Mouse (Mus musculus) midbrain, embryonic 15.5 days (tissue): ENCODE data around the gene Prn. TPM values are rescaled to one million over a fixed set of nuclear protein-coding genes. Genes with fewer than 3 reads are reported as not detected.

Experiments used
- ATAC-seq: fragments of 200-750 bp; cut with Nextera tagmentation; replicated peaks from 2 replicates; pipeline ENCODE4 v1.8.0; 2017; ENCODE audit warnings: moderate TSS enrichment
- H3K27ac ChIP-seq: fragments of 300-500 bp; sonication (generic); 2 replicates; pipeline ENCODE4 v1.5.1; 2015; ENCODE audit warnings: mild to moderate bottlenecking, inconsistent platforms
- H3K27me3 ChIP-seq: fragments of 300-500 bp; sonication (generic); replicated peaks from 2 replicates; pipeline ENCODE4 v1.6.1; 2015; ENCODE audit warnings: inconsistent platforms
- H3K36me3 ChIP-seq: fragments of 300-500 bp; sonication (generic); replicated peaks from 2 replicates; pipeline ENCODE4 v1.6.1; 2015; ENCODE audit warnings: inconsistent platforms
- H3K4me1 ChIP-seq: fragments of 300-500 bp; sonication (generic); 2 replicates; pipeline ENCODE4 v1.6.1; 2015; ENCODE audit warnings: inconsistent platforms
- H3K4me2 ChIP-seq: fragments of 300-500 bp; sonication (generic); 2 replicates; pipeline ENCODE4 v1.6.1; 2015; ENCODE audit warnings: inconsistent platforms, mild to moderate bottlenecking, moderate library complexity
- H3K4me3 ChIP-seq: fragments of 300-500 bp; sonication (generic); 2 replicates; pipeline ENCODE4 v1.5.1; 2015; ENCODE audit warnings: mild to moderate bottlenecking, inconsistent platforms
- H3K9ac ChIP-seq: fragments of 300-500 bp; sonication (generic); 2 replicates; pipeline ENCODE4 v1.6.1; 2015; ENCODE audit warnings: mild to moderate bottlenecking, inconsistent platforms
- H3K9me3 ChIP-seq: fragments of 300-500 bp; sonication (generic); 2 replicates; pipeline ENCODE4 v1.6.1; 2016; ENCODE audit warnings: inconsistent platforms
- WGBS: fragments of 180-500 bp; shearing (Covaris S2); methylation state at CpG from one replicate; pipeline ENCODE4 v1.1.7; 2015; ENCODE audit warnings: mixed read lengths; 5-methylcytosine and 5-hydroxymethylcytosine counted together
- polyA plus RNA-seq: library from polyadenylated mRNA; unstranded; fragments of >200 nt; fragmentation: Nextera tagmentation; extraction: Ambion mirVana; gene quantifications from 2 replicates; pipeline ENCODE4 v1.2.1, GENCODE M21; 2015

The Prn gene
- polyA plus RNA-seq, result not detected in 2 replicates

DNA sequence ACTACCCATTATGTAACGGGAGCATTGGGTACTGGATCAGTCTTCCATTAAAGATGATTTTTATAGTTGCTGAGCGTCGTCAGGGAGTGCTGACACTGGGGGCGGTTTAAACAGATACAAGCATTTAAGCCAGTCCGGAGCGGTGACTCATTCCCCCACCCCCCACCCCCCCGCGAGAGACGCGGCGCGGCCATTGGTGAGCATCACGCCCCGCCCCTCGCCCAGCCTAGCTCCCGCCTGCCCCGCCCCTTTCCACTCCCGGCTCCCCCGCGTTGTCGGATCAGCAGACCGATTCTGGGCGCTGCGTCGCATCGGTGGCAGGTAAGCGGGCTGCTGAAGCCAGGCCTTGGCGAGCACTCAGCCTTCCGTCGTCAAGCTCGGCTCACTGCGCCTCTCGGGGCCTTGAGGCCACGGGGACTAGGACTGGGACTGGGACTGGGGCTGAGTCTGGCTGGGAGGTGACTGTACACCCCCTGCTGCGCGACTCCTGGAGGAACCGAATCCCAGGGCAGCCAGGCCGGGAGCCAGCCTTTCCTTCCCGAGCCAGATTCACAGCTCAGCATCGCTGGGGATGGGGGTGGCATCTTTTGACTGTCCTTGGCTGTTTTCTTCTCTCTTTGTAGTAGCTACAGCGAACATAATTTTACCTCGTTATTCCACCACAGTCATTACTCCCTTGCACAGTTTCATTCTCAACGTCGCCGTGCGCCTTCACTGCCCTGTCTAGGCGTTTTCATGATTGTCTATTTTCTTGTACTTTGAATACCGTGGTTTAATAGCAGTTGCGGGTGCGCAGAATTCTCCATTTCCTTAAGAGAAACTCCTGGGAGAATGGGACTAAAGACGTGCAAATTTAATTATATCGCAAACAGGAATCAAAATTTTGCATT lies at the start of gene Prn, which contains the start of gene Prnp:
Gene Prn (plus strand): TSS at position 275 of the 890 bp plus-strand sequence.
Gene Prnp (plus strand): TSS at position 246 of the 890 bp plus-strand sequence.
- peak; percentile 95 for ATAC-seq
- Histone ChIP-seq H3K4me3 (peak within 1 kb of the TSS; percentile 75), H3K27ac (peak within 1 kb of the TSS; percentile 96), H3K9ac (peak within 1 kb of the TSS; percentile 90), H3K36me3 (no peaks in the 10 kb centered on the region), H3K4me1 (peaks cover 39% of the 10 kb centered on the region), H3K9me3 (no peaks in the 10 kb centered on the region), H3K4me2 (peak within 1 kb of the TSS; percentile 57), H3K27me3 (no peaks in the 10 kb centered on the region)
- WGBS, result 2% methylated on average over 52 of the region's 52 CpGs

DNA sequence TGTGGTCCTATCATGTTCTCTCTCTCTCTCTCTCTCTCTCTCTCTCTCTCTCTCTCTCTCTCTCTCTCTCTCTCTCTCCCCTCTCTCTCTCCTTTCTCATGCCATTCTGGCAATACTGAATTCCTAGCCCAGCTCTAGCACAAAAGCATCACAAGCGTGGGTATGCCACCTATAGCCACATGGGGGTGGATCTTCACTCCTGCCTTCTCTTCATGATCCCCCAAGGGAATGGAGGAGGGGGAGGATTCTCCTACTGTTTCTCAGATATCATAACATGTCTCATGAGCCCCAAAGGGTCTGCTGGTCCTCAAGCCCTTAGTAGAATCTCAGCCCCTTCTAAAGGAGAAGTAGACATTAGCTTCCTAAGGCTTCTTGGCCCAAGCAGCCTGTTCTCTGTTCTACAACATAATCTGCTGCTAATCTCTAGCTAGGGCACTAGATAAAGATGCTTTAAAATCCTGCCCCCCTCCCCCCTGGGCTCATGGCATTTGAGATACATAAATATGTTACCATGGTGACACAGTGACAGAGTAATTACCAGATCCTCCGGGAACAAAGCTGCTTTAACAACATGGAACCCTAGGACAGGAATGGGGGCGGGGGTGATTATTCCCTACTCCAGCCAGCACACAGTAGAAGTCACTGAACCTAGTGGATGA lies 47.0 kb upstream of the Prn start:
- Histone ChIP-seq H3K4me3 (no peak overlapping the region), H3K4me1 (peaks cover 5% of the 10 kb centered on the region; the same call in 1 of the 2 replicates), H3K36me3 (no peaks in the 10 kb centered on the region), H3K27ac (peak overlapping the region; percentile 54; the same call in 1 of the 2 replicates), H3K4me2 (no peak overlapping the region), H3K9me3 (no peaks in the 10 kb centered on the region), H3K27me3 (no peaks in the 10 kb centered on the region), H3K9ac (no peak overlapping the region)
- peak; percentile 83 for ATAC-seq
- WGBS, result 25% methylated on average over 3 of the region's 3 CpGs

DNA sequence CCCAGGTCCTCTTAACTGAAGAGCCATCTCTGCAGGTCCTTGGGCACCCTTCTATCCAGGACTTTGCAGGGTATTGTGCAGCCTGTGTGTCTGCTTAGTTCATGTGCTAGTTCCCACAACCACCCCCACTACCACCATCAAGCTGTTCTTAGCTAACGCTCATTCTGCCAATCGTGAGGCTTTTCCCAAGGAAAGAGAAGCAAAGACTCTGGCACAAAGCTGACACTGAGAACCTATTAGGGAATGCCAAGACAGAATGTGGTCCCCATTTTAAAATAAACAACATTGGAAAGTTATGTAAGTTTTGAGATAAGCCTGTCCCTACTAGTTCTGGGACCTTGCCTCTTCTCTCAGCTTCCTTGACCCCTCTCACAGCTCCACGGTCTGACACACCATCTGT lies 46.3 kb upstream of the Prn start:
- Histone ChIP-seq H3K9me3 (no peaks in the 10 kb centered on the region), H3K4me3 (no peak overlapping the region), H3K4me2 (no peak overlapping the region), H3K27me3 (no peaks in the 10 kb centered on the region), H3K4me1 (peaks cover 5% of the 10 kb centered on the region; the same call in 1 of the 2 replicates), H3K27ac (no peak overlapping the region), H3K9ac (no peak overlapping the region), H3K36me3 (no peaks in the 10 kb centered on the region)
- ATAC-seq, result 0 out of 2 replicates have a peak, but pooled peaks have one; percentile 14
- WGBS, result 88% methylated on average over 3 of the region's 3 CpGs

DNA sequence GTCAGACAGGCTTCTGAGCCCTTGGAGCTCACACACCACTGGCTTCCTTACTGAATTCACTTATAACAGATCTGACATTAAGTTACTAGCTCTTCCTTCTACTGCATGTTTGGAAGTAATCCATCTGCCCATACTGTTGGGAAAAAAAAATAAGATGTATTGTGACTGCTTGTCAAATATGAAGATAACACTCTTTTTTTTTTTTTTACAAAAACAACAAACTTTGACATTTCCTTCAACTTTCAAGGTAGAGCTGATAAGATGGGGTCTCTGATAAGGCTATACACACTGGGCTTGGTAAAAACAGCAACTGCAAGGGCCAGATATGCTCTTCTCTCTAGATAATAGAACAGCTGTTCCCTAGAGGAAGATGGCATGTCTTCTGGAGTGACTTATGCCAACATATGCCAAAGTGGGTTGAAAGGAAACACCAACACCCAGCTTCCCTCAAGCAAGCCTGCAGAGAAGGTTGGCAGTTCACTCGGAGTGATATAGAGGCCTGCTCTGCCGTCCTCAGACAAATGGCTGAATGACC lies 45.4 kb upstream of the Prn start:
- Histone ChIP-seq H3K9me3 (no peaks in the 10 kb centered on the region), H3K27me3 (no peaks in the 10 kb centered on the region), H3K4me2 (no peak overlapping the region), H3K4me3 (no peak overlapping the region), H3K27ac (no peak overlapping the region), H3K9ac (no peak overlapping the region), H3K4me1 (peaks cover 5% of the 10 kb centered on the region; the same call in 1 of the 2 replicates), H3K36me3 (no peaks in the 10 kb centered on the region)
- 89% methylated on average over 2 of the region's 2 CpGs for WGBS
- ATAC-seq, result no peak

DNA sequence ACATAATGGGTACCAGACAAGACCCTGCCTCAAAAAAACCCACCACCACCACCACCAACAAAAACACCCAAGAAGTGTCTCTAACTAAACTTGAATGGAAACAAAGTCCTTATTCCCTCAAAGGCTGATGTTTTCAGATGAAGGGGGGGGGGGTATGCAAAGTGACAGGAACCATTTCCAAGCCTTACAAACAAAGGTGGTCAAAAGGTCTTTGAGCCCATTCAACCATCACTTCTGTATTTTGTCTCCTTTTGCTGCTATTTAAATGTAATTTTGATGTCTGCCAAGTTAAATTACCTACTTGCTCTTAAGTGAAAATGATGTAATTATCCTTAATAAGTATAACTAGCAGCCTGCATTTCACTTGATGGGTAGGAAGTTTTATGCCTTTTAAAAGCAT lies 43.1 kb upstream of the Prn start:
- Histone ChIP-seq H3K4me2 (no peak overlapping the region), H3K9me3 (no peaks in the 10 kb centered on the region), H3K27me3 (no peaks in the 10 kb centered on the region), H3K9ac (no peak overlapping the region), H3K4me3 (no peak overlapping the region), H3K27ac (no peak overlapping the region), H3K4me1 (peaks cover 5% of the 10 kb centered on the region; the same call in 1 of the 2 replicates), H3K36me3 (no peaks in the 10 kb centered on the region)
- no peak for ATAC-seq

DNA sequence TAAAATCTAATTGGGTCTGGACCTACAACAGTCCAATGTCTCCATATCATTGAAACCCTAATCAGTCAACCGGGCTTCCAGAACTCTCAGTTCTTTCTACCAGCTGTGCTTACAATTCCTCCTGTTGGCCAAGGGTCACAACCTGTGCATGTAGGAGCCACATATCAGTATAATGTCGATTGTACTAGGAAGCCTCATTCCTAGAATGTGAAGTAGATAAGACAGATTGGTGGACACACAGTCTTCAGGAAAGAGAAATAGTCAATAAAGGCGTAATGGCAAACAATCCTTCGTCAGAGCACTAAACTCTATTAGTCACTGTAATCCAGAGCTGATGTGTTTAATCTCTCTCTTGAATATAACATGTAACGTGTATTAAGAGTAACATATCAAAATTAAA lies 40.8 kb upstream of the Prn start:
- Histone ChIP-seq H3K9ac (no peak overlapping the region), H3K9me3 (no peaks in the 10 kb centered on the region), H3K4me1 (no peaks in the 10 kb centered on the region), H3K27ac (no peak overlapping the region), H3K36me3 (no peaks in the 10 kb centered on the region), H3K4me3 (no peak overlapping the region), H3K4me2 (no peak overlapping the region), H3K27me3 (no peaks in the 10 kb centered on the region)
- no peak for ATAC-seq
- WGBS, result 89% methylated on average over 5 of the region's 5 CpGs

DNA sequence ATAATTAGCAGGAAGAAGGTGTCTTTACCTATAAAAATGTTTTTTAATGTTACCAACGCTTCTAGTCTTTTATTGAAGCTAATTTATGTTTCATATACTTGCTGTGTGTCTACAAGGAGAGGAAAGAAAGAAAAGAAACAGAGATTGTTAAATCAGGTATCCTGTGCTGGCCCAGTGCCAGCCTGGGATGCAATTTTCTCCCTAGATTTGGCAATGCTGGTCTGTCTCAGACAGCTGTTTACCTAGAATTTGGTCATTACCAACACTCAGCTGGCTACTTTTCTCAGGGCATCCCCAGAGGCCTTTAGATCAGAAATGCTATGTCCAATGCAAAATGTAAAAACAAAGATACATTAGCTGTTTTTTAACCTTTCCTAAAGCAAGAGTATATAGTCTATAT lies 36.4 kb upstream of the Prn start:
- H3K27me3 ChIP-seq, result no peaks in the 10 kb centered on the region
- H3K27ac ChIP-seq, result no peak overlapping the region
- no peak overlapping the region for H3K4me3 ChIP-seq
- H3K36me3 ChIP-seq, result no peaks in the 10 kb centered on the region
- 79% methylated on average over 1 of the region's 1 CpGs for WGBS
- no peaks in the 10 kb centered on the region for H3K9me3 ChIP-seq
- ATAC-seq, result no peak
- no peak overlapping the region for H3K9ac ChIP-seq
- H3K4me1 ChIP-seq, result no peaks in the 10 kb centered on the region
- no peak overlapping the region for H3K4me2 ChIP-seq

DNA sequence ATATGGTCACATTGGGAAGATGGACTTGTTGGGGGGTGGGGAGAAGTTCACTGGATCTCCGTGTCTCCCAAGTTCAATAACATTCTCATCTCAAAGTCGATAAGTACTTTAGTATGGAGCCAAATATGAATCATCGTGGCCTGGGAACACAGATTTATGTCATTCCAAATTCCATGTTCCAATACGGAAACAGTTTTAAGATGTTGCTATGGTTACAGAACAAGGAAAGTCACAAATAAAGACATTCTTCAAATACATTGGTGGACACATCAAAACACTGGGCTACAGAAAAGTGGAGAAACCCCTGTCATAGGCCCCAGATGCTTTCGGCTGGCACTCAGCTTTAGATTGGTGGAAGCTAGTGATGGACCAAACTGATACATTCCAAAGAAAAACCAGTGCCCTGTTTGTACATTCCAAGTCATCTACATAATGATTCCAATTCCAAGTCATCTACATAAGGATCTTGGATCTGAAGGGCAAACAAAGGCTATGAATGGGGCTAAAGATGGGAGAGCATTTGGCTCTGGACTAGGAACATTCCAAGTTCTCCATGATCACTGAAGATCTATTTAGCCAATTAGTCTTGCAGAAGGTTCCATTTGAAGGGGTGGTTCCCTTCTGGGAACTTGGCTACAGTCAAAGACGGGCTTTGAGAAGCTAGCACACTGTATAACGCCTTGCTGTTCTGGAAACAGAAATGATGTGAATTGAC lies 33.0 kb upstream of the Prn start:
- Histone ChIP-seq H3K27ac (no peak overlapping the region), H3K27me3 (no peaks in the 10 kb centered on the region), H3K9ac (no peak overlapping the region), H3K4me1 (no peaks in the 10 kb centered on the region), H3K4me2 (no peak overlapping the region), H3K9me3 (no peaks in the 10 kb centered on the region), H3K4me3 (no peak overlapping the region), H3K36me3 (no peaks in the 10 kb centered on the region)
- 91% methylated on average over 7 of the region's 7 CpGs for WGBS
- ATAC-seq, result no peak

DNA sequence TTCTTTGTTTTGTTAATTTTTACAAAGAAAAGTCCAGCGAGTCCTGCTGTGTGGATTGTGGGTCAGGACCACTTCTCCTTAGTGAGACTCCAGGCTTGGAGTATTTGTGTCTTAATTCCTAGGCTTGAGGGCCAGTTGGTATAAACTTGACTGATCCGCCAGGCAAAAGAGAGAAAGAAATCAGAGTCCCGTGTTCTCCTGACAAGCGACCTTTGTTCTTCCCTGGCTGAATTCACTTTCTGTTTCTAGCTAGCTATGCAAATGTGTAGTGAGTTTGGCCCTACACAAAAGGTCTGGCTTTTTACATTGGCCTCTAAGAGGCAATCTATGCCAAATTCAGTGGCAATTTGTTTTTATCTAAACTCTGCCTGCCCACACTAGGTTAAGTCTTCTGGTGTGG lies 28.0 kb upstream of the Prn start:
- peaks cover 3% of the 10 kb centered on the region; the same call in 1 of the 2 replicates for H3K4me1 ChIP-seq
- no peak overlapping the region for H3K4me2 ChIP-seq
- no peaks in the 10 kb centered on the region for H3K27me3 ChIP-seq
- no peak overlapping the region for H3K27ac ChIP-seq
- H3K9ac ChIP-seq, result no peak overlapping the region
- 55% methylated on average over 4 of the region's 4 CpGs for WGBS
- no peak for ATAC-seq
- no peak overlapping the region for H3K4me3 ChIP-seq
- H3K36me3 ChIP-seq, result no peaks in the 10 kb centered on the region
- H3K9me3 ChIP-seq, result no peaks in the 10 kb centered on the region

DNA sequence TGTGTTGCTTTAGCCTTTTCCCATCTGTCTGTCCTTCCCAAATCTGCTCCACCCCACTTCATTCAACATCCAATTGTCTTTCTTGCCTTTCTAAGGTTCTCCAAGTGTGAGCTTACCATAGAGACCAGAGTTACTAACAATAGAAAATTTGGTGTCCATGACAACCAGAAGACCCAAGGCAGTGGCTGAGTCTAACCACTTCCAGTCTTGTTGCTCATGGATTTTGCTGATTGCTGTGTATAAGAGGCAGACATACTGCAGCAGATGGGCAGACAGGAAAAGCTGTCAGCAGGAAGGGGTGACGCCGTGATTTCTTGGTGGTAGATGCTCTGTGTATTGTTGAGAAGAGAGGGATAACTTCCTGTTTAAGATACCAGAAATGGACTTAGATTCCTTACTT lies 26.6 kb upstream of the Prn start:
- H3K4me1 ChIP-seq, result peaks cover 3% of the 10 kb centered on the region; the same call in 1 of the 2 replicates
- no peak overlapping the region for H3K27ac ChIP-seq
- H3K9ac ChIP-seq, result no peak overlapping the region
- H3K4me2 ChIP-seq, result no peak overlapping the region
- 68% methylated on average over 2 of the region's 2 CpGs for WGBS
- H3K36me3 ChIP-seq, result no peaks in the 10 kb centered on the region
- H3K4me3 ChIP-seq, result no peak overlapping the region
- no peaks in the 10 kb centered on the region for H3K27me3 ChIP-seq
- ATAC-seq, result peak; percentile 67
- no peaks in the 10 kb centered on the region for H3K9me3 ChIP-seq

DNA sequence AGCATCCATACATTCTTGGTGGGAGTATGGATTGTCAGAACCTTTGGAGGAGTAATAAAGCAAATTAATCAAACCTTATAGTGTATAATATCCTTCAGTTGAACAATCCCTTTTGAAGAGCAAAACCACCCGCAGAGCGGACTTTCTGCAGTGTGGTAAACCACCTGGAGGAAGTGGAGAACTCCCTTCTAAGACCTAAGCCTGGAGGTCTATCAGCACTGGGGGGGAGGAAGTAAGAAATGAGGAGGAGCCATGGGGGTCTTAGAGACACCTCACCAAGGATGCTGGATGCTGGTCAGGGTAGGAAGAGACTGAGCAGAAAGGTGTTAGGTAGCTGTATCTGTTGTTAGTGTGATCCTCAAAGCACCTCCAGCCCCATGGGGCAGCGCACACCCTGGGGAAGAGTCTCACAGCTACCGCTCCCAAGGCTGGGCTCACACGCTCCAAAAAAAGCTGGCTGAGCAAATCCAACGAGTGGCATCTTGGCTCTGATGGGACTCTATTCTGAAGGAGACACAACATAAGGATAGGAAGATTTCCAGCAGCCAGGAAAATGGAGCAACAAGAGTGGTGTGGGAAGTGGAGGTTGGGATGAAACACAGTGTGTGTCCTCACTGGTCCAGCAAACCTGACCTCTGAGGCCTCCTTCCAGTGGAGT lies 23.1 kb upstream of the Prn start:
- Histone ChIP-seq H3K27ac (no peak overlapping the region), H3K36me3 (no peaks in the 10 kb centered on the region), H3K9me3 (no peaks in the 10 kb centered on the region), H3K9ac (no peak overlapping the region), H3K27me3 (no peaks in the 10 kb centered on the region), H3K4me1 (peaks cover 3% of the 10 kb centered on the region; the same call in 1 of the 2 replicates), H3K4me2 (no peak overlapping the region), H3K4me3 (no peak overlapping the region)
- WGBS, result 91% methylated on average over 6 of the region's 6 CpGs
- no peak for ATAC-seq
